Mouse (Mus musculus) neural tube, embryonic 13.5 days (tissue): ENCODE results near the gene Zbtb20. TPM values are rescaled to one million over a fixed set of nuclear protein-coding genes. Genes with fewer than 3 reads are reported as not detected.

Experiments used
- ATAC-seq: fragments of 200-750 bp; cut with Nextera tagmentation; 2 replicates; pipeline ENCODE4 v1.8.0; 2017; ENCODE audit warnings: low read depth, mild to moderate bottlenecking, moderate TSS enrichment, moderate library complexity
- H3K27ac ChIP-seq: fragments of 300-500 bp; sonication (generic); replicated peaks from 2 replicates; pipeline ENCODE4 v1.5.1; 2015; ENCODE audit warnings: moderate library complexity, mild to moderate bottlenecking, inconsistent platforms
- H3K27me3 ChIP-seq: fragments of 300-500 bp; sonication (generic); 2 replicates; pipeline ENCODE4 v1.6.1; 2015; ENCODE audit warnings: mild to moderate bottlenecking, inconsistent platforms
- H3K36me3 ChIP-seq: fragments of 300-500 bp; sonication (generic); 2 replicates; pipeline ENCODE4 v1.6.1; 2015; ENCODE audit warnings: mild to moderate bottlenecking, inconsistent platforms
- H3K4me1 ChIP-seq: fragments of 300-500 bp; sonication (generic); replicated peaks from 2 replicates; pipeline ENCODE4 v1.6.1; 2015; ENCODE audit warnings: inconsistent platforms
- H3K4me2 ChIP-seq: fragments of 300-500 bp; sonication (generic); 2 replicates; pipeline ENCODE4 v1.6.1; 2015; ENCODE audit warnings: inconsistent platforms, mild to moderate bottlenecking, moderate library complexity
- H3K4me3 ChIP-seq: fragments of 300-500 bp; sonication (generic); 2 replicates; pipeline ENCODE4 v1.5.1; 2015; ENCODE audit warnings: mild to moderate bottlenecking, inconsistent platforms
- H3K9ac ChIP-seq: fragments of 300-500 bp; sonication (generic); 2 replicates; pipeline ENCODE4 v1.6.1; 2015; ENCODE audit warnings: moderate library complexity, mild to moderate bottlenecking, inconsistent platforms
- H3K9me3 ChIP-seq: fragments of 300-500 bp; sonication (generic); 2 replicates; pipeline ENCODE4 v1.6.1; 2016; ENCODE audit warnings: inconsistent platforms
- WGBS: fragments of 180-500 bp; shearing (Covaris S2); methylation state at CpG from one replicate; pipeline ENCODE4 v1.1.7; 2015; 5-methylcytosine and 5-hydroxymethylcytosine counted together
- polyA plus RNA-seq: library from polyadenylated mRNA; unstranded; fragments of >200 nt; fragmentation: Nextera tagmentation; extraction: Ambion mirVana; gene quantifications from 2 replicates; pipeline ENCODE4 v1.2.1, GENCODE M21; 2015

Zbtb20 gene
- polyA plus RNA-seq, 1 experiment from 2014 or later: 71.4 TPM

DNA sequence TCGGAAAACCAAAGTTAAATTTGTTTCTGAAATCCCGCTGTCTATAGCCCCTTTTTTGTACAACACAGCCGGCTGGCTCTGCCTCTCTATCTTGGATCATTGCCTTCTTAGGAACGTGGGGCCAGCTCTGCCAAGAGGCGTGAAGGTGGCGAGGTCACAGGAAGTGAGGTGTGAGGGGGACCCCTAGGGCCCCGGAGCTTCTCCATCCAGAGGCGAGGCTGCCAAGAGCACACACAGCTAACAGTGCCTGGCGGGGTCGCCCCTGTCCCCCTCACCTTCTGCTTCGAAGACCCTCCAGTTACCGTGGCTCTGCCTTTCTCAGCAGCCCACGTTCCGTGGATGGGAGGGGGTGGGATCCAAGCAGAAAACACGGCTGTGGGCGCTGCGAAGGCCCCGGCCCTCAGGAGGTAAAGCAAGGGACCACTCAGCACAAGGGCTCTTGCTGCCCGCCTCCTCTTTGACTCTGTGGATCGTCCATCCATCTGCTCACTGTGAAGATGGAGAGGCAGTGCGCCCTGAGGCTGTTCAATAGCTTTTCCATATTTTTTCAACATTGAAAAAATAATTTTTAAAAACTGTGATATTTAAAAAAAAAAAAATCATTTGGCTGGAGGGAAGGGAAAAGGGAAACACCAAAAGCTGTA is 762.8 kb downstream of the Zbtb20 start:
- no peaks in the 10 kb centered on the region for H3K27me3 ChIP-seq
- H3K4me3 ChIP-seq: no peak overlapping the region
- H3K27ac ChIP-seq: no peak overlapping the region
- WGBS: 83% methylated on average over 21 of the region's 21 CpGs
- H3K9me3 ChIP-seq: no peaks in the 10 kb centered on the region
- H3K4me1 ChIP-seq: no peaks in the 10 kb centered on the region
- no peak overlapping the region for H3K4me2 ChIP-seq
- H3K9ac ChIP-seq: no peak overlapping the region
- ATAC-seq: no peak
- peaks cover 44% of the 10 kb centered on the region for H3K36me3 ChIP-seq

DNA sequence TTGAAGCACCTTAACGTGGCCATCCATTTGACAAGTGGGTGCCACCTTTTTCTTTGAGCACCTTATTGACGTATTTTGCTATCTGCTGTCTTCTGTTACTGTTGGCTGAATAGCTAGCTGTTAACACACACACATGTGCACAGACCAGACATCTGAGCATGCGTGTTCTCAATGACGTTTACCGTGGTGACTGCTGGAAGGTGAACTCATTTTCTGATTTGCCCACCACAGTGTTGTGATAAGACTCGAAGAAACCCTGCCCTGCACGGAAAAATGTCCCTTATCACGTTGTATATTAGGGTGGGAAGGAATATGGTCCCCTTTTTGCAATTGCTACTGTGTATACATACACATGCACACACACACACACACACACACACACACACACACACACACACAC is 765.5 kb downstream of the Zbtb20 start:
- H3K4me1 ChIP-seq: no peaks in the 10 kb centered on the region
- no peak overlapping the region for H3K27ac ChIP-seq
- peaks cover 22% of the 10 kb centered on the region for H3K36me3 ChIP-seq
- 91% methylated on average over 8 of the region's 8 CpGs for WGBS
- no peak overlapping the region for H3K4me2 ChIP-seq
- no peaks in the 10 kb centered on the region for H3K27me3 ChIP-seq
- no peak for ATAC-seq
- H3K9ac ChIP-seq: no peak overlapping the region
- H3K4me3 ChIP-seq: no peak overlapping the region
- no peaks in the 10 kb centered on the region for H3K9me3 ChIP-seq

DNA sequence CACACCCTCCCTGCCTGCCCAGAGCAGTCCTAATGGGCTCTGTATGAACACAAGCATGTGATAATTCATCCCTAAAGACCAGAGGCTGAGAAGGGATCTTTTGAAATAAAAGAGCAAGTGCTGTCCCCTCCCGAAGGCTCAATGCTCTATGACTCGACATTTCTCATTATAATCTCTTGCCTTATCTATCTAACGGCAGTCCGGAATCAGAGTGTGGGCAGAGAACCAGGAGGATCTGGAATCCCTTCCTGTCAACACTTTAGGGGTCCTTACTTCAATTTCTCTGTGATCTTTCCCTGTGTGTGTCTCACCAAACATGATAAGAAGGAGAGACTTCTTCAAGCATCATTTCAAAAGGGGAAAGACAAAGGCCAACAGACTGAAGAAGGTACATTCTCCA is 770.2 kb downstream of the Zbtb20 start:
- no peaks in the 10 kb centered on the region for H3K9me3 ChIP-seq
- H3K27ac ChIP-seq: no peak overlapping the region
- no peak overlapping the region for H3K4me2 ChIP-seq
- no peak for ATAC-seq
- H3K9ac ChIP-seq: no peak overlapping the region
- H3K4me1 ChIP-seq: no peaks in the 10 kb centered on the region
- H3K36me3 ChIP-seq: peaks cover 4% of the 10 kb centered on the region; the same call in 1 of the 2 replicates
- no peak overlapping the region for H3K4me3 ChIP-seq
- WGBS: 71% methylated on average over 4 of the region's 4 CpGs
- no peaks in the 10 kb centered on the region for H3K27me3 ChIP-seq

DNA sequence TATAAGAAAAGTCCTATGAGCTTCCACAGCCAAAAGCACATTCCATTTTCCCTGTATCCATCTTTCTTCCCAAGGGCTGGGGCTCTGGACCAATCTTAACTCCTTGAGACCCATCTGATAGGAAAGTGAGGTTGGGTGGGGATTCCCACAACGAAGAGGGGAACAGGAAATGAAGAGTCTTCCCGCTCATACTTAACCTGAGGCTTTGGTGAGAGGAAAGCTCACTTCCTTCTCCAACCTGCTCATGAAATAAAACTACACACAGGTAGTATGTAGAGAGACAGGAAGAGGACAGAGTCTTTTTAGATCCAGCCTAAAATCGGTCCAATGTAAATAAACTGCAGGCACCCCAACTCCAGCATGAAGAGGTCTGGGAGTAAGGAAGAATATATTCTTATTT is 771.3 kb downstream of the Zbtb20 start:
- no peaks in the 10 kb centered on the region for H3K27me3 ChIP-seq
- H3K4me2 ChIP-seq: no peak overlapping the region
- no peak overlapping the region for H3K27ac ChIP-seq
- ATAC-seq: no peak
- no peaks in the 10 kb centered on the region for H3K4me1 ChIP-seq
- no peaks in the 10 kb centered on the region for H3K9me3 ChIP-seq
- H3K4me3 ChIP-seq: no peak overlapping the region
- no peak overlapping the region for H3K9ac ChIP-seq
- peaks cover 4% of the 10 kb centered on the region; the same call in 1 of the 2 replicates for H3K36me3 ChIP-seq
- WGBS: 94% methylated on average over 3 of the region's 3 CpGs

DNA sequence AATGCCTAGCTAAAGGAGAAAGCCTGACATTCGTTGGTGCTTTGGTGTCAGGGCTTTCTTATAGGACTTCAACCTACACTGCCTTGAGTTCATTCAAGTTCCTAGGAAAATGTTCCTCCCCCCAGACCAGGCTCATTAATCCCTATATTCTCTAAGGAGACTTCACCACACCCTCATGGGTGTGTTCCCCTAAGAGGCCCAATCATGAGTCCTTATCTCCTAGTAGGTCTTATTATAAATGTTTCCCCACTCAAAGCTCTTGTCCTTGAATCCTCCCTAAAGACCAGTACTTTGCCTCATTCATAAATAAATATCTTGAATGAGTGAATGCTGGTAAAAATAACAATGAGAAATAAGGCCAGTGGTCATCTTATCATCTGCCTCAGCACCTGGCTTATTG is 772.0 kb downstream of the Zbtb20 start:
- 100% methylated on average over 1 of the region's 1 CpGs for WGBS
- H3K4me2 ChIP-seq: no peak overlapping the region
- H3K4me3 ChIP-seq: no peak overlapping the region
- H3K27me3 ChIP-seq: no peaks in the 10 kb centered on the region
- no peaks in the 10 kb centered on the region for H3K4me1 ChIP-seq
- peaks cover 2% of the 10 kb centered on the region; the same call in 1 of the 2 replicates for H3K36me3 ChIP-seq
- H3K9ac ChIP-seq: no peak overlapping the region
- H3K27ac ChIP-seq: no peak overlapping the region
- H3K9me3 ChIP-seq: no peaks in the 10 kb centered on the region
- ATAC-seq: no peak

DNA sequence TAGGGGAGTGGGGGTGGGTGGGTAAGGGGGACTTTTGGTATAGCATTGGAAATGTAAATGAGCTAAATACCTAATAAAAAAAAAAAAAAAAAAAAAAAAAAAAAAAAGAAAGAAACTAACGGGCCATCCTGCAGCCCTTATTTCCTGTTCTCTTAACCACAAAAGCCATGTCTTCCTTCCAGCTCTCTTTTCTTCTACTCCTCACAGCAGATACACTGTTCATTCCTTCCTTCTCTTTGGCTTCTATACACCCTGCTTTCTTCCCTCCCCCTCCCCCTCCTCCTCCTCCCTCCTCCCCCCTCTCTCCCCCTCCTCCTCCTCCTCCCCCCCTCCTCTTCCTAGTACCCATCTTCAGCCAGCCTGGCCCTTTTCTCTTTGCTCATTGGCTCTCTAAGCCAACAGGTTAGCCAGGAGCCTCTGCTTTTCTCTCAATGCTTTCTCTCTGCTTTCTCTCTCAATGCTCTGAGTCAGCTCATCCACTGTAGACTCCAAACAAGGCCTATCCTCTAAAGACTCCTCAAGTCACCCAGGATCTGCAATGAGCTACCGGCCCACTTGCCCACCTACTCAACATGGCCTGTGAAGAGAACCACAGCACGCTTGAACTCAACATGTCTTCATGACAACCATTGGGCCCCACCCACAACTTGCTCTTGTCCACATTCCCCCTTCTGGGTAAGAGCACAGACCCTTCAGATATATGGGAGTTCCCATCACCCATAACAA is 774.8 kb downstream of the Zbtb20 start:
- 89% methylated on average over 3 of the region's 3 CpGs for WGBS
- no peak for ATAC-seq
- H3K27ac ChIP-seq: no peak overlapping the region
- H3K4me1 ChIP-seq: no peaks in the 10 kb centered on the region
- no peaks in the 10 kb centered on the region for H3K27me3 ChIP-seq
- H3K36me3 ChIP-seq: no peaks in the 10 kb centered on the region
- no peak overlapping the region for H3K9ac ChIP-seq
- H3K4me3 ChIP-seq: no peak overlapping the region
- no peaks in the 10 kb centered on the region for H3K9me3 ChIP-seq
- H3K4me2 ChIP-seq: no peak overlapping the region

DNA sequence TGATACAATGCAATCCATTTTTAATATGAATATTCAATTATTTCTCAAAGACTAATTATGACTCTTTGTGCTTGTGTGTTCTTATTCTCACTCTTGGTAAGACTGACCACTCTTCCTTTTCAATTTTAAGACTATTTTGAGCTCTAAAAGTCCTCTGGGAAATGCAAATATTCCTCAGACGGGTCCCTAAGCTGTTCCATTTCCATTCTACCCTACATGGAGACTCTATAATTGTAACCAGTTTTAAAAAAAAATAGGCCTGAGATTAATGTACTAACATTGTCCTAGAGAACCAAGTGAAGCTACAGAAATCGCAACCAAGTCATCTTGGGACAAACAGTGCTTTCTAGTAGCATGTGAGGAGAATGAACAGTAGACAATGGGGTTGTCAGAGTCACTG is 777.6 kb downstream of the Zbtb20 start:
- H3K36me3 ChIP-seq: no peaks in the 10 kb centered on the region
- no peaks in the 10 kb centered on the region for H3K4me1 ChIP-seq
- no peak overlapping the region for H3K4me3 ChIP-seq
- no peak overlapping the region for H3K27ac ChIP-seq
- H3K9me3 ChIP-seq: no peaks in the 10 kb centered on the region
- no peaks in the 10 kb centered on the region for H3K27me3 ChIP-seq
- no peak overlapping the region for H3K4me2 ChIP-seq
- no peak overlapping the region for H3K9ac ChIP-seq
- ATAC-seq: no peak
- 88% methylated on average over 2 of the region's 2 CpGs for WGBS

DNA sequence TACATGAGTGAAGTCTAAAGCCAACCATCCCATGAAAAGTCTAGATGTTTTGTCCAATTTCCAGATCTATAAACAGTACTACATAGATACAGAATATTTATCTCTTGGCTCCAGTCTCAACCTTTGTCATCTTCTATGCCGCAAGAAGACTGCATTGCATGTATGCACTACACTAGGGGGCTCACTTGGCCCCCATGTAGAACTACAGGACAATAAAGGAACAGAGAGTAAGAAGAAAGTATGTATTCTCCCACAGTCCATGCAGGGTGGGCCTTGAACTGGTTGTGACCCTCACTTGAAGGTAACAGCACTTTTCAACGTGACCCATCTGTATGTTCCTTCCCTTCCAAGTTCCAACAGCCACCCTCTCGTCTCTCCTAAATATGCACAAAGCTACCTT is 778.6 kb downstream of the Zbtb20 start:
- no peaks in the 10 kb centered on the region for H3K9me3 ChIP-seq
- no peaks in the 10 kb centered on the region for H3K4me1 ChIP-seq
- H3K9ac ChIP-seq: no peak overlapping the region
- H3K4me3 ChIP-seq: no peak overlapping the region
- no peaks in the 10 kb centered on the region for H3K27me3 ChIP-seq
- 89% methylated on average over 3 of the region's 3 CpGs for WGBS
- no peaks in the 10 kb centered on the region for H3K36me3 ChIP-seq
- H3K27ac ChIP-seq: no peak overlapping the region
- H3K4me2 ChIP-seq: no peak overlapping the region
- no peak for ATAC-seq

DNA sequence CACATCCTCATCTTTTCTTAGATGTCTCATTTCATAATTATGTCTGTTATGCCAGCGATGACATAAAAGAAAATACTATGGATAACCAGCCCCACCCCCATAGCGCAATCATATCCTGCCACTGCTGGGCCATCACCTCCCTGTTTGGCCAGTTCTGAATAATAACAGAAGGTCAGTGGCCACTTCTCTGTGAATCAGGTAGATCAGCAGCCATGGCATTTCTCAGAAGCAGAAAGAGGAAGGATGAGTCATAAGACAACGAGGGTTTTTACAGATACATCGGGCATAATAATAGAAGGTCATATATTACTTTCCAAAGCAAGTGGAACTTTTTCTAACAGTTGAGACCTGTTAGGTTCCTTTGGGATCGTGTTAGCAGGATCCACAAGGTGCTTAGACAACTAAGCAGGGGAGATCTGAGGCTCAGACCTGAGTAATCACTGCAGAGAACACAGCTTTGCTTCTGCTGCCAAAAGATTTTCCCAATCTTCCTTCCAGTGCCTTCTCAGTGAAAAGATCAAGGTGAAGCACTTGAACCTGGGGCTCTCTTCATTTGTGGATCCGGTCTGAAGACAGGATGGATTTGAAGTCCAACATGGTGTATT is 779.6 kb downstream of the Zbtb20 start:
- Histone ChIP-seq H3K27me3 (no peaks in the 10 kb centered on the region), H3K4me1 (no peaks in the 10 kb centered on the region), H3K4me3 (no peak overlapping the region), H3K36me3 (no peaks in the 10 kb centered on the region), H3K27ac (no peak overlapping the region), H3K9ac (no peak overlapping the region), H3K4me2 (no peak overlapping the region), H3K9me3 (no peaks in the 10 kb centered on the region)
- 88% methylated on average over 6 of the region's 6 CpGs for WGBS
- ATAC-seq: no peak

DNA sequence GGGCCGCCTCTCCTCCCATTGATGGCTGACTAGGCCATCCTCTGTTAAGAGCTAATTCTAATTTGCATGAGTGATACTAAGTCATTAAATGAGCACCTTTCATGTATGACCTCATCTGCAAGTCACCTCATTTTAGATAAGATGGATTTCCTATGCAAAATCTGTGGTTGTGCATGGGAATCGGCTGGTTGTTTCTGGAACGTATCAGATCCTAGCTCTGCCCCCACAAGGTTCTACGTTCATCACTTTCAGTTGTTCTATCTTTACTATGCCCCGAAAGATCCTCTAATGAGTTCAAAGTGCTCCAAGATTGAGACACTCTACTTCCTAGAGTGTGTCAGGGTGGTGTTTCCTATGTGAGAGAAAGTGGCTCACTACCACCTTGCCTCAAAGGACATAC is 785.9 kb downstream of the Zbtb20 start:
- no peaks in the 10 kb centered on the region for H3K36me3 ChIP-seq
- 96% methylated on average over 5 of the region's 5 CpGs for WGBS
- H3K4me2 ChIP-seq: no peak overlapping the region
- no peak overlapping the region for H3K27ac ChIP-seq
- no peak for ATAC-seq
- no peaks in the 10 kb centered on the region for H3K27me3 ChIP-seq
- no peak overlapping the region for H3K9ac ChIP-seq
- H3K4me3 ChIP-seq: no peak overlapping the region
- no peaks in the 10 kb centered on the region for H3K4me1 ChIP-seq
- H3K9me3 ChIP-seq: no peaks in the 10 kb centered on the region

DNA sequence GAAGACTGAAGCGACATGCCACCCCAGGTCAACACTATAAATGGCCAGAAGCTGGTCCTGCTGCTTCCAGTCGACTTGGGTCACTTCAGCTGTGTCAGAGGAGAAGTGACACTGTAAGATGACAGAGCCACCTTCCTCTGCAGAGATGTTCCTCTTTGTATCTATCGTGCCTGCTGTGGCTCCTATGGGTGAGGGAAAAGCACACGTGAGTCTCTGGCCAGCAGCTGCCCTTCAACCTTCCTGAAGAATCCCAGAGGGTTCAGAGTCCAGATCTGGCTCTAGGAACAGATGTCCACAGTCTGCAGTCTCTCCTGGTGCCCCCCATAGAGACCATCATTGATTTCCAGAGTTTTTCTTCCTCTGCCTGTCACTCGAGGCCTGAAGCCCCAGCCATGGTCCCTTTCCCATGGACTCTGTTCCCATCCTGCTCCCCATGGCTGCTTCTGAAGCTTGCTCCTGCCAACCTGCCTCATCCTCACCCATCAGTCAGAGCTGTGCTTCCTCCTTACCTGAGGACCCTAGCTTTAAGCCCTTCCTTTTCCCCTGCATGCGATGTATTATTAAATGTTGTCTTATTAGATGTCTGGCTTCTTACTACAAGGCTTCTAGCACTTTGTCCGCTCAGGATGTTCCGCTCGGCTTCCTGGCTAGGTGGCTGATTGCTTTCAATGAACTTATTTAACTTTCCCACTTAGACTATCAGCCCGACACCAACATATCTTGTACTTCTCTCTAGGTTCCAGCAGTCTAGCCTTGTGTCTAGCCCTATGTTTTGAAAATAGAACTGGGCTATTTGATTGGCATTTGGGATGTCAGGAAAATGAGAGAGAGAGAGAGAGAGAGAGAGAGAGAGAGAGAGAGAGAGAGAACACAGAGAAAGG is 786.7 kb downstream of the Zbtb20 start:
- H3K27me3 ChIP-seq: no peaks in the 10 kb centered on the region
- no peak for ATAC-seq
- no peak overlapping the region for H3K4me2 ChIP-seq
- no peaks in the 10 kb centered on the region for H3K36me3 ChIP-seq
- no peak overlapping the region for H3K4me3 ChIP-seq
- no peak overlapping the region for H3K27ac ChIP-seq
- 89% methylated on average over 10 of the region's 10 CpGs for WGBS
- no peaks in the 10 kb centered on the region for H3K9me3 ChIP-seq
- H3K9ac ChIP-seq: no peak overlapping the region
- H3K4me1 ChIP-seq: no peaks in the 10 kb centered on the region
